Mouse (Mus musculus): ENCODE results near the gene Tas2r136.

DNA sequence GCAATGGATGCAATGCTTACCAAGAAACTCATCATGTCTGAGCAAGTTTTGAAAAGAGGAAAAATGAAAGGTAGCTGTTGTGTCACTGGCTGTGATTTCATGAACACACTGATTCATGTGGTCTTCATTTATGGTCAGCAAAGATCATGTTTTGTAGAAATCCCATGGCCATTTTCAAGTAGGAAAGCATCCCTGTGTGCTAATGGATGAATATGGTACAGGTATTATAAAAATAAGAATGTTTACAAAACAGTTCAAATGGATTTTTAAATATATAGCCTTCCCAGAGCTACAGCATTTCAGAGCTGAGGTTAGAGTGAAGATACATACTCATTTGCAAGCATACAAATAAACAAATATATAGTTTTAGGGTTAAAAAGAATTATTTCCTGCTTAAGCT is at the start of gene Tas2r136:
- TF ChIP-seq CTCF (IDR thresholded peaks at IDR 0.05; ENCODE audit: low read depth, low read length) (no peak), POLR2A (IDR thresholded peaks at IDR 0.05; ENCODE audit: borderline replicate concordance, low read depth, low read length) (no peak)
